Mouse (Mus musculus) mammary gland, adult 2 months (tissue): Measurements from ENCODE around the gene Gmnc. TPM values are rescaled to one million over a fixed set of nuclear protein-coding genes. Genes with fewer than 3 reads are reported as not detected.

ENCODE experiments used
- polyA plus RNA-seq: library from polyadenylated mRNA; depleted of rRNA; stranded (reverse); fragments of >200 nt; gene quantifications from 2 replicates; pipeline ENCODE4 v1.2.3, GENCODE M21; 2012; ENCODE audit warnings: low replicate concordance; rRNA removed

The Gmnc gene
- polyA plus RNA-seq: 0.11 TPM in 1 of 2 replicates, not detected in the other

DNA sequence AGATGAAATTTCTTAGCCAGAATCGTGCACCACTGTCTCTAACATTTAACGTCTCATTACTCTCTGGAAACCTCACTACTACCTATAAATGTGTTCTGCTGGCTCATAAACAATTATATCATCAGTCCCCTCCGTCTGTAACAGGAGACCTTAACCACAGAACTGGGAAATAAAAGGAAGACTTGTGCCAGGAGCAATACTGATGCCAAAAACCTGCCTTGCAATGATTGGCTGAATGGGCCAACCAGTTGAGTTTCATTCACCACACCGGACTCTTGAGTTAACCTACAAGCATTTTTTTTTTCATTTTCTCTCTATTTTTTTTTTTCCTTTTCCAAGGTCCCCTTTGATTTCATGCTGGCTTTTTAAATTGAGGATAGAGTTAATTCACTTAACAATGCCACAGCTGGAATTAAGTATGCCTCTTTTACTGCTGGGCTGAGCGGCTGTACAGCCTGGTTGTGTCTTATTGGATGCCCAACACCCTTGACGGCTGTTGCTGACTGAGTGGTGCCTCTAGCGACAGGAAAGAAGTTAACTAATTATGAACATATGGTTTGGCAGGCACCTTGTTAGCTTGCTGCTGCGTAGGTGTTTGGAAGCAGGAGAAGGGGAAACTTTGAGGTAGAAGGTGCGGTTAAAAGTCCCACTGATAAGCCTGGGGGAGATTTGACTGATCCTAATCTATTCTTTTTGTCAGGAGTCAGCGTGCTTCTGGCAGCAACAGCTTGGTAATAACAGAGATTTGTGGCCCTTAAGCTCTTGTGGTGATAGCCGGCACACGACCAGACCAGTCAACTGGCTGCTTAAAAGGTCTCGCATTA, at the start of gene Gmnc:
Gmnc (minus strand) TSS at position 176 of the 824 bp plus-strand sequence.

